Mouse (Mus musculus): ENCODE results near the gene Akt3.

Gene Akt3

GRCm38 (mm10) chr1:177054891-177055290 is 203.1 kb downstream of the Akt3 start:
- in situ Hi-C loops (cut with MboI, MseI): no loop called here

GRCm38 (mm10) chr1:177051366-177051963 is 206.5 kb downstream of the Akt3 start:
- in situ Hi-C loops (cut with MboI, MseI): no loop called here

- in situ Hi-C loops (cut with MboI, MseI): no loop called here
Observed at GRCm38 (mm10) chr1:177048773-177049172, 209.2 kb downstream of the Akt3 start.

GRCm38 (mm10) chr1:177046963-177047362 is 211.0 kb downstream of the Akt3 start:
- in situ Hi-C loops (cut with MboI, MseI): no loop called here

- in situ Hi-C loops (cut with MboI, MseI): no loop called here
Observed at GRCm38 (mm10) chr1:177045885-177046284, 212.1 kb downstream of the Akt3 start.

GRCm38 (mm10) chr1:177040058-177040457 is 217.9 kb downstream of the Akt3 start:
- in situ Hi-C loops (cut with MboI, MseI): no loop called here

- in situ Hi-C loops (cut with MboI, MseI): no loop called here
Observed at GRCm38 (mm10) chr1:177039093-177039674, 218.8 kb downstream of the Akt3 start.

- in situ Hi-C loops (cut with MboI, MseI): no loop called here
Observed at GRCm38 (mm10) chr1:177038383-177038782, 219.6 kb downstream of the Akt3 start.

- in situ Hi-C loops (cut with MboI, MseI): no loop called here
Observed at GRCm38 (mm10) chr1:177035460-177035859, 222.5 kb downstream of the Akt3 start.

GRCm38 (mm10) chr1:177032233-177032632 is 225.8 kb downstream of the Akt3 start:
- in situ Hi-C loops (cut with MboI, MseI): no loop called here

GRCm38 (mm10) chr1:177031196-177031595 is 226.8 kb downstream of the Akt3 start:
- in situ Hi-C loops (cut with MboI, MseI): no loop called here

GRCm38 (mm10) chr1:177030669-177031068 is 227.3 kb downstream of the Akt3 start:
- in situ Hi-C loops (cut with MboI, MseI): no loop called here

- in situ Hi-C loops (cut with MboI, MseI): no loop called here
Observed at GRCm38 (mm10) chr1:177029032-177029431, 229.0 kb downstream of the Akt3 start.

- in situ Hi-C loops (cut with MboI, MseI): no loop called here
Observed at GRCm38 (mm10) chr1:177027706-177028105, 230.3 kb downstream of the Akt3 start.

GRCm38 (mm10) chr1:177022751-177023150 is 235.3 kb downstream of the Akt3 start:
- in situ Hi-C loops (cut with MboI, MseI): no loop called here

GRCm38 (mm10) chr1:177019668-177020067 is 238.3 kb downstream of the Akt3 start:
- in situ Hi-C loops (cut with MboI, MseI): loop anchor here (10.0 kb wide), 1 partner anchor 55 kb away; no protein-coding TSS in a partner anchor

- in situ Hi-C loops (cut with MboI, MseI): loop anchor here (10.0 kb wide), 1 partner anchor 56 kb away; no protein-coding TSS in a partner anchor
Observed at GRCm38 (mm10) chr1:177018750-177019149, 239.3 kb downstream of the Akt3 start.

GRCm38 (mm10) chr1:177016729-177017128 is 241.3 kb downstream of the Akt3 start:
- in situ Hi-C loops (cut with MboI, MseI): loop anchor here (10.0 kb wide), 1 partner anchor 58 kb away; no protein-coding TSS in a partner anchor

GRCm38 (mm10) chr1:177015917-177016316 is 242.1 kb downstream of the Akt3 start:
- in situ Hi-C loops (cut with MboI, MseI): loop anchor here (10.0 kb wide), 1 partner anchor 59 kb away; no protein-coding TSS in a partner anchor

GRCm38 (mm10) chr1:177014921-177015439 is 243.0 kb downstream of the Akt3 start:
- in situ Hi-C loops (cut with MboI, MseI): loop anchor here (10.0 kb wide), 1 partner anchor 60 kb away; no protein-coding TSS in a partner anchor

GRCm38 (mm10) chr1:177014346-177014745 is 243.7 kb downstream of the Akt3 start:
- in situ Hi-C loops (cut with MboI, MseI): loop anchor here (10.0 kb wide), 1 partner anchor 60 kb away; no protein-coding TSS in a partner anchor

- in situ Hi-C loops (cut with MboI, MseI): loop anchor here (10.0 kb wide), 1 partner anchor 61 kb away; no protein-coding TSS in a partner anchor
Observed at GRCm38 (mm10) chr1:177013776-177014175, 244.2 kb downstream of the Akt3 start.

- in situ Hi-C loops (cut with MboI, MseI): loop anchor here (10.0 kb wide), 1 partner anchor 61 kb away; no protein-coding TSS in a partner anchor
Observed at GRCm38 (mm10) chr1:177013313-177013712, 244.7 kb downstream of the Akt3 start.
